Comparison of ENCODE assay signal across 8 mouse cellular contexts in the genomic region with DNA sequence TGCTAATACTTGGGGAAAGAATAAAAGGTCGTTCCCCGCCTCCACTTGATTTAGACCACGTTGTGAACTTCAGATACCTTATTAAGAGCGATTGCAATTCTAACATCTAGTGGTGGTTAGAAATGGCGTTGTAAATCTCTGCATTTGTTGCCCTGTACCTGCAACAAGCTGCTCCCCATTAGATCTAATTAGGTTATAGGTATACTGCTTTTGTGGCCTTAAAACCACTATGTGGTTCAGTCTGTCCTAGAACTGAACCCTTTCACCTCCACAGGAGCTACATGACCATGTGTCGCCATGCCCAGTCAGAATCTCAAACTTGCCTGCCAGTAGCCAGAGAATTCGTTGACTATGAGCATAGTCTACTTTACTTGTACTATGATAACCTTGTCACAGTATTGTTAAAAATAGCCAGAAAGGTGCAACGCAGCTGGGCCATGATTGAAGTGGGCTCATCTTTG. TPM values are rescaled to one million over a fixed set of nuclear protein-coding genes. Genes with fewer than 3 reads are reported as not detected.
A peak's percentile ranks its signal among the peaks of the same experiment; 100 is the strongest.
DNase-seq lines count a peak whose midpoint lies in the region; ATAC-seq and TF ChIP-seq lines count a peak whose summit lies in the region.

No protein-coding gene starts in this region.

- peak overlapping the region; percentile 76 for H3K9ac ChIP-seq in CH12.LX (ENCODE audit: insufficient read depth, low read depth)
- H3K9ac ChIP-seq in forebrain, postnatal 0 days: peak overlapping the region; percentile 79
- peak overlapping the region; percentile 91 for H3K9ac ChIP-seq in liver, embryonic 14.5 days (replicated peaks)

- peak overlapping the region; percentile 81 to 94 (median 83) for H3K4me3 ChIP-seq in CH12.LX (replicated peaks in 1 of 3; ENCODE audit: low read depth in 2 of 3, low read length in 2 of 3, poor library complexity in 1 of 3)
- peak overlapping the region; percentile 62 for H3K4me3 ChIP-seq in forebrain, postnatal 0 days (ENCODE audit: low read depth, low read length)
- H3K4me3 ChIP-seq in liver, embryonic 14.5 days (ENCODE audit: insufficient read depth in 1 of 2, low read depth in 2 of 2, low read length in 2 of 2): peak overlapping the region; percentile 85 to 91

- no peak for TF ChIP-seq EP300 in CH12.LX (IDR thresholded peaks at IDR 0.05; ENCODE audit: low read length)
- TF ChIP-seq EP300 in liver, embryonic 14.5 days (IDR thresholded peaks at IDR 0.05; ENCODE audit: low read depth): no peak

- peak overlapping the region; percentile 6; the same call in 1 of the 2 replicates for H3K4me2 ChIP-seq in CH12.LX (ENCODE audit: insufficient read depth, low read depth, poor library complexity, severe bottlenecking)
- peak overlapping the region; percentile 61 for H3K4me2 ChIP-seq in forebrain, postnatal 0 days (ENCODE audit: low read depth)
- H3K4me2 ChIP-seq in liver, embryonic 14.5 days (ENCODE audit: low read depth): peak overlapping the region; percentile 69

- H3K27ac ChIP-seq in CH12.LX (ENCODE audit: insufficient read depth, low read depth): no peak overlapping the region; the same call in 1 of the 2 replicates
- peak overlapping the region; percentile 94 for H3K27ac ChIP-seq in forebrain, postnatal 0 days (ENCODE audit: low read depth, low read length)
- H3K27ac ChIP-seq in liver, embryonic 14.5 days: peak overlapping the region; percentile 46

- no peak for TF ChIP-seq CTCF in CH12.LX (conservative IDR thresholded peaks at IDR 0.05 in 1 of 2, IDR thresholded peaks at IDR 0.05 in 1 of 2; ENCODE audit: low read depth in 2 of 2, low read length in 2 of 2)
- no peak for TF ChIP-seq CTCF in forebrain, postnatal 0 days (IDR thresholded peaks at IDR 0.05; ENCODE audit: low read depth)
- no peak for TF ChIP-seq CTCF in liver, embryonic 14.5 days (IDR thresholded peaks at IDR 0.05; ENCODE audit: low read depth)

- no peaks in the 10 kb centered on the region for H3K27me3 ChIP-seq in CH12.LX (replicated peaks)
- H3K27me3 ChIP-seq in forebrain, postnatal 0 days (ENCODE audit: insufficient read depth, low read length): no peaks in the 10 kb centered on the region
- no peaks in the 10 kb centered on the region for H3K27me3 ChIP-seq in liver, embryonic 14.5 days (ENCODE audit: control insufficient read depth, insufficient read depth, low read length)

- TF ChIP-seq RAD21 in CH12.LX (IDR thresholded peaks at IDR 0.05; ENCODE audit: low read depth, low read length): no peak

- peaks cover 0 to 29% of the 10 kb centered on the region in 2 experiments; a peak in 3 of 4 replicates for H3K4me1 ChIP-seq in CH12.LX (ENCODE audit: control insufficient read depth in 1 of 2, insufficient read depth in 2 of 2)
- peaks cover 8% of the 10 kb centered on the region for H3K4me1 ChIP-seq in forebrain, postnatal 0 days (ENCODE audit: insufficient read depth)
- H3K4me1 ChIP-seq in liver, embryonic 14.5 days (replicated peaks; ENCODE audit: control insufficient read depth in 2 of 2, insufficient read depth in 2 of 2, low read length in 1 of 2): peaks cover 11 to 21% of the 10 kb centered on the region in 2 experiments

- peaks cover 31% of the 10 kb centered on the region for H3K79me2 ChIP-seq in CH12.LX (replicated peaks; ENCODE audit: control insufficient read depth, extremely low read depth, insufficient read depth, poor library complexity, severe bottlenecking)

- WGBS in forebrain, postnatal 0 days: 28% methylated on average over 8 of the region's 8 CpGs
- 28% methylated on average over 8 of the region's 8 CpGs for WGBS in liver, embryonic 14.5 days (ENCODE audit: insufficient replicate concordance)

- H3K36me3 ChIP-seq in CH12.LX (replicated peaks in 1 of 2; ENCODE audit: control insufficient read depth in 1 of 2, insufficient read depth in 1 of 2, low read length in 1 of 2): peaks cover 9 to 26% of the 10 kb centered on the region in 2 experiments
- 0 out of 2 replicates have a peak, but pooled peaks cover under 1% of the 10 kb centered on the region for H3K36me3 ChIP-seq in forebrain, postnatal 0 days (ENCODE audit: insufficient read depth)
- peaks cover 8% of the 10 kb centered on the region for H3K36me3 ChIP-seq in liver, embryonic 14.5 days (replicated peaks; ENCODE audit: control insufficient read depth, insufficient read depth, low read depth)

- ATAC-seq in forebrain, postnatal 0 days: no peak
- ATAC-seq in liver, embryonic 14.5 days (ENCODE audit: insufficient read depth): no peak

- no peak for TF ChIP-seq POLR2A in CH12.LX (IDR thresholded peaks at IDR 0.05; ENCODE audit: low read depth, low read length)

- in situ Hi-C loops in CH12.LX (cut with MboI; ENCODE audit: low pct_ligation_motif_present, low pct_unique_long_range_greater_than_20kb, low sequenced_read_pairs): no loop called here

- dilution Hi-C loops in CH12.LX (cut with MboI; ENCODE audit: extremely low pct_ligation_motif_present, extremely low pct_unique_long_range_greater_than_20kb, low sequenced_read_pairs): no loop called here

- peak; percentile 31 for DNase-seq in cerebellum, adult 11-12 months
- no peak for DNase-seq in cerebellum, adult 8-10 months
- no peak for DNase-seq in CH12.LX (ENCODE audit: extremely low read depth)
- no peak for DNase-seq in forebrain, postnatal 0 days
- DNase-seq in liver, embryonic 14.5 days (ENCODE audit: low read depth in 3 of 3, low spot score in 3 of 3): peak in 1 of 3 experiments; percentile 6
- no peak for DNase-seq in layer of hippocampus, postnatal 14 days (ENCODE audit: low spot score in 2 of 2)
- no peak for DNase-seq in gastrocnemius, adult 8-10 months (ENCODE audit: low spot score in 2 of 2)
- DNase-seq in Muller cell, postnatal 12 days (ENCODE audit: inconsistent ontology term): no peak

- H3K9me3 ChIP-seq in CH12.LX (replicated peaks; ENCODE audit: low read length): no peaks in the 10 kb centered on the region
- no peaks in the 10 kb centered on the region for H3K9me3 ChIP-seq in forebrain, postnatal 0 days (ENCODE audit: low read length)
- H3K9me3 ChIP-seq in liver, embryonic 14.5 days (ENCODE audit: control insufficient read depth, low read length): no peaks in the 10 kb centered on the region

TF ChIP-seq in CH12.LX, 34 proteins besides CTCF, POLR2A, EP300 and RAD21:
- TF ChIP-seq POLR2AphosphoS2 (IDR thresholded peaks at IDR 0.05; ENCODE audit: low read depth, low read length) (peak; percentile 81), MXI1 (IDR thresholded peaks at IDR 0.05; ENCODE audit: low read depth, low read length) (no peak)

RNA-seq across cellular contexts. Expression of a gene that starts 0.4 kb away (rescaled TPM):
- 52.0 and 88.7 TPM in 2 replicates for total RNA-seq in CH12.LX (2012; rRNA removed)
- total RNA-seq in CH12.LX (2014; rRNA removed): 285 and 293 TPM in 2 replicates
- polyA plus RNA-seq in CH12.LX (2012; ENCODE audit: insufficient read length, low read depth): 384 and 583 TPM in 2 replicates
- 66.6 and 71.0 TPM in 2 replicates for total RNA-seq in forebrain, postnatal 0 days (2014; rRNA removed)
- polyA plus RNA-seq in forebrain, postnatal 0 days (2015; fragmentation: Nextera tagmentation; extraction: Ambion mirVana): 575 and 586 TPM in 2 replicates
- 9.5 and 22.8 TPM in 2 replicates for polyA plus RNA-seq in liver, embryonic 14.5 days (2012; rRNA removed)
- polyA plus RNA-seq in liver, embryonic 14.5 days (2014; fragmentation: Nextera tagmentation; extraction: Ambion mirVana): 146 and 152 TPM in 2 replicates
- 100 to 1,000 TPM; 293 to 299 TPM for total RNA-seq in layer of hippocampus, postnatal 14 days (2021)
- 100 to 1,000 TPM; 111 to 117 (median 113) TPM for total RNA-seq in gastrocnemius, adult 8-10 months (2022)

Comparison
In these comparisons a context has a peak if more than half of its experiments do, and no peak if none do; other contexts are left out.
1. H3K4me2 ChIP-seq: peak in every context shown above with its lines; median percentile 69 in liver, embryonic 14.5 days; 61 in forebrain, postnatal 0 days; 6 in CH12.LX.